Mouse (Mus musculus) spleen, adult 2 months (tissue): Measurements from ENCODE around the gene Wwox.

ENCODE experiments used
- CTCF ChIP-seq: fragments of 200-500 bp; IDR thresholded peaks from 2 replicates; pipeline ENCODE4 v1.5.1; 2011; ENCODE audit warnings: mild to moderate bottlenecking, inconsistent platforms; ENCODE audit not compliant: insufficient read depth, insufficient read length, insufficient replicate concordance; ENCODE audit errors: extremely low read depth
- POLR2A ChIP-seq: fragments of 200-500 bp; IDR thresholded peaks from 2 replicates; pipeline ENCODE4 v1.6.1; 2011; ENCODE audit warnings: low read depth, low read length, inconsistent platforms

DNA sequence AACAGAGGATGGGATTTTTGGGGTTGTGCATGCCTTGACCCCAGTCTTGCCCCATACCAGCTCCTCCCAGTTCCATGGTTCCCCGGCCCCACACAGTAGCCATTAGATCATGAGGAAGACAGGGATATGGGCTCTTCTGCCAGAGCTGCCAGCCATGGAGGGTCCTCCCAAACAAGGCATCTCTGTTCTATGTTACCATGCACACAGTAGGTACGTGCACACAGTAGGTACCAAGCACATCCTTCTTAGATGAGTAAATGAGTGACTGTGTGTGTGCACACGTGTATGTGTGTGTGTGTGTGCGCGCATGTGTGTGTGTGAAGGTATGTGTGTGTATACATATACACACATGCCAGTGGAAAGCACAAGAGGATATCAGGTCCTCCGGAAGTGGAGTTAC is 185.9 kb downstream of the Wwox start:
- TF ChIP-seq CTCF (no peak), POLR2A (no peak)
